Mouse (Mus musculus) lung, postnatal 0 days (tissue): ENCODE data around the gene Ndufs7. TPM values are rescaled to one million over a fixed set of nuclear protein-coding genes. Genes with fewer than 3 reads are reported as not detected.
A peak's percentile ranks its signal among the peaks of the same experiment; 100 is the strongest.

ENCODE experiments used
- ATAC-seq: fragments of 200-750 bp; cut with Nextera tagmentation; 2 replicates; pipeline ENCODE4 v1.8.0; 2017; ENCODE audit warnings: moderate library complexity
- DNase-seq: peaks from one replicate; pipeline ENCODE4 v3.0.0-alpha.2; 2016; ENCODE audit warnings: low spot score
- H3K27ac ChIP-seq: fragments of 300-500 bp; sonication (generic); 2 replicates; pipeline ENCODE4 v1.5.1; 2014; ENCODE audit warnings: antibody characterized with exemption, mild to moderate bottlenecking, low read length, mixed read lengths
- H3K27me3 ChIP-seq: fragments of 300-500 bp; sonication (generic); replicated peaks from 2 replicates; pipeline ENCODE4 v1.6.1; 2014; ENCODE audit warnings: low read length, mixed read lengths; ENCODE audit not compliant: insufficient read depth
- H3K36me3 ChIP-seq: fragments of 300-500 bp; sonication (generic); 2 replicates; pipeline ENCODE4 v1.6.1; 2014; ENCODE audit warnings: low read length, mixed read lengths; ENCODE audit not compliant: insufficient read depth
- H3K4me1 ChIP-seq: fragments of 300-500 bp; sonication (generic); 2 replicates; pipeline ENCODE4 v1.6.1; 2014; ENCODE audit warnings: antibody characterized with exemption, low read depth, low read length, mixed read lengths; ENCODE audit not compliant: insufficient read depth
- H3K4me2 ChIP-seq: fragments of 300-500 bp; sonication (generic); replicated peaks from 2 replicates; pipeline ENCODE4 v1.6.1; 2014; ENCODE audit warnings: low read depth, mild to moderate bottlenecking, low read length, moderate library complexity, mixed read lengths
- H3K4me3 ChIP-seq: fragments of 300-500 bp; sonication (generic); 2 replicates; pipeline ENCODE4 v1.5.1; 2014; ENCODE audit warnings: low read depth, low read length
- H3K9ac ChIP-seq: fragments of 300-500 bp; sonication (generic); replicated peaks from 2 replicates; pipeline ENCODE4 v1.6.1; 2014; ENCODE audit warnings: low read depth, mild to moderate bottlenecking
- H3K9me3 ChIP-seq: fragments of 300-500 bp; sonication (generic); 2 replicates; pipeline ENCODE4 v1.6.1; 2016; ENCODE audit warnings: low read length, mixed read lengths
- CTCF ChIP-seq: IDR thresholded peaks from 2 replicates; pipeline ENCODE4 v1.5.1; 2016; ENCODE audit warnings: antibody characterized with exemption, mild to moderate bottlenecking
- EP300 ChIP-seq: IDR thresholded peaks from 2 replicates; pipeline ENCODE4 v1.6.1; 2016; ENCODE audit warnings: antibody characterized with exemption, mild to moderate bottlenecking, control low read depth
- WGBS: fragments of 180-500 bp; shearing (Covaris S2); extraction: QIAGEN DNeasy Blood & Tissue Kit; methylation state at CpG from one replicate; pipeline ENCODE4 v1.1.7; 2014; 5-methylcytosine and 5-hydroxymethylcytosine counted together
- polyA plus RNA-seq: library from polyadenylated mRNA; unstranded; fragments of >200 nt; fragmentation: Nextera tagmentation; extraction: Ambion mirVana; gene quantifications from 2 replicates; pipeline ENCODE4 v1.2.1, GENCODE M21; 2015

Gene Ndufs7
- polyA plus RNA-seq, 1 experiment from 2014 or later: 327 TPM

DNA sequence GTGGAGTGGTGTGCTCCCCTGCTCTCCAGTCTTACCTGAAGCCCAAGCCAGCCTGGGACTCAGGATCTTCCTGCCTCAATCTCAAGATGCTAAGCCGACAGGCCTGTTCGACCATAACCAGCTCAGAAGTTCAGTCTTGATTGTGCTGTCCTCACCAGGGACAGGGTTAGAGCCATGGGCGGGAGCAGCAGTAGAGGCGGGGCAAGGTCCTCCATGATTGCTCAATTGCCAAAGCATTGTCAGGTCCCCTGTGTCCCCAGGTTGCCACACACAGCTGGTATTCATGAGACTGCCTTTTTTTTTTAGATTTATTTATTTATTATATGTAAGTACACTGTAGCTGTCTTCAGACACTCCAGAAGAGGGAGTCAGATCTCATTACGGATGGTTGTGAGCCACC is 27.3 kb downstream of the Ndufs7 start:
- Histone ChIP-seq H3K27ac (no peak overlapping the region), H3K4me2 (no peak overlapping the region), H3K4me1 (no peaks in the 10 kb centered on the region; the same call in 1 of the 2 replicates), H3K36me3 (peaks cover 39% of the 10 kb centered on the region), H3K27me3 (no peaks in the 10 kb centered on the region), H3K9me3 (no peaks in the 10 kb centered on the region), H3K4me3 (no peak overlapping the region), H3K9ac (no peak overlapping the region)
- DNase-seq (peak; percentile 59), ATAC-seq (peak; percentile 26; the same call in 1 of the 2 replicates)
- no peak for TF ChIP-seq EP300
- no peak for TF ChIP-seq CTCF
- 72% methylated on average over 5 of the region's 5 CpGs for WGBS

DNA sequence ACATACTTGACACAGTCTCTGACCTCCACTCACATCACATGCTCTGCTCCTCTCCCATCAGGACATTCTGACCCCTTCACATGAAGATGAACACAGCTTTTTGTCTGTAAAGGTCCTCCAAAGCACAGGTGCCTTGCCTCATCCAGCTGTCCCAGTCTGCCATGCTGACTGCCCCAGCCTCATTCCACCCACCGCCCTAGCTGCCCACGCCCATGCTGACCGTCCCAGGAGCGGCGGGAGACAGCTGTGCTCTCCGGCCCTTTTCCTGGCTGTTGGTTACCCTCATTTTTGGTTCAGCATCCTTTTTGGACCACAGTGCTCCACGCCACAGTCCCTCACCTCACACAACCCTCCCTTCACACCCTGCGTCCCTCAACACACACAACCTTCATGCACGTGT is 29.5 kb downstream of the Ndufs7 start:
- H3K27me3 ChIP-seq: no peaks in the 10 kb centered on the region
- WGBS: 88% methylated on average over 9 of the region's 9 CpGs

DNA sequence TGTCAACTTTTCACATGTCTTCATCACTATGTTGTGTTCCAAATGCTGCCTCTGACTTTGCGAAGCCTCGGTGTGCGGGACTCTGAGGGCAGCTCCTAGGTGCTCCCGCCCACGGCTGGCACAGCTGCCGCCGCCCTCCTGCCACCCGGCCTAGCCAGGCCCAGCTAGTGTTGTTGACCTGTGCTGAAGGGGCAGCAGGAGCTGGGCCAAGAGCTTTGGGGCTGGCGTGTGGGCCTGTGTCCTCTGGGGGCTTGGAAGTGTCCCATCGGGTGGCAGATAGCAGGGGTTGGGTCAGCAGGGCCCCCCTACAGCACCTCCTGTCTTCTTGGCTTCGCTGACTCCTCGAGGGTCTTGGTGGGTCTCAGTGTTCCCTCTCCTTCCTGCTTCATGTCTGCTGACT is 30.4 kb downstream of the Ndufs7 start:
- ATAC-seq: no peak

More for the DNA sequence above, 29.5 kb downstream of the Ndufs7 start:
- Histone ChIP-seq H3K9ac (no peak overlapping the region), H3K9me3 (no peaks in the 10 kb centered on the region), H3K36me3 (peaks cover 39% of the 10 kb centered on the region), H3K4me3 (no peak overlapping the region), H3K27ac (no peak overlapping the region), H3K4me1 (peaks cover 5% of the 10 kb centered on the region), H3K4me2 (no peak overlapping the region)
- TF ChIP-seq EP300 (no peak), CTCF (no peak)
- DNase-seq (no peak), ATAC-seq (no peak)

DNA sequence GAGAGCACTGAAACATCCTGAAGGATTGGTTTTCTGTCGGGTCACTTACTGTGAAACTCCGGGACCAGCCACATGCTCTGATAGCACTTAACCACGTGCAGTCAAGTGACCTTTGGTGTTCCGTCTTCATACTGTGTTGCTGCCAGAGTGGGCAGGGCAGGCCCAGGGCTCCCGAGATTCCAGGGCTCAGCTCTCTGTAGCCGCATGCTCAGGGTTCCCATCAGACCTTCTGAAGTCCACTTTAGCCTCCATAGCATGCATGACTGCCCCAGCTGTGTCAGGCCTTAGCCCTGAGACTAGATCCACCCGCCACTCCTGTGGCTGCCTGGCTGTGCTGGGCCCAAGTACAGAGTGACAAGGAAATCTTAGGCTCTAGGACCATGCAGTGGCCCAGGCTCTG is 32.4 kb downstream of the Ndufs7 start:
- DNase-seq (peak; percentile 72), ATAC-seq (peak; percentile 15)
- Histone ChIP-seq H3K9me3 (no peaks in the 10 kb centered on the region), H3K4me3 (no peak overlapping the region), H3K27ac (peak overlapping the region; percentile 95), H3K4me2 (no peak overlapping the region), H3K36me3 (peaks cover 39% of the 10 kb centered on the region), H3K9ac (no peak overlapping the region), H3K4me1 (peaks cover 13% of the 10 kb centered on the region), H3K27me3 (no peaks in the 10 kb centered on the region)
- WGBS: 41% methylated on average over 7 of the region's 7 CpGs
- TF ChIP-seq CTCF (no peak), EP300 (0 out of 2 replicates have a peak, but pooled peaks have one; percentile 32)

More for the DNA sequence above, 30.4 kb downstream of the Ndufs7 start:
- H3K9me3 ChIP-seq: no peaks in the 10 kb centered on the region
- no peak overlapping the region for H3K4me3 ChIP-seq
- TF ChIP-seq CTCF (no peak), EP300 (no peak)
- H3K36me3 ChIP-seq: peaks cover 39% of the 10 kb centered on the region
- whole genome bisulfite sequencing: 80% methylated on average over 12 of the region's 12 CpGs
- DNase-seq: no peak
- no peak overlapping the region for H3K4me2 ChIP-seq
- no peak overlapping the region for H3K9ac ChIP-seq
- peaks cover 10% of the 10 kb centered on the region for H3K4me1 ChIP-seq
- no peaks in the 10 kb centered on the region for H3K27me3 ChIP-seq
- 0 out of 2 replicates have a peak overlapping the region, but pooled peaks have one; percentile 14 for H3K27ac ChIP-seq

DNA sequence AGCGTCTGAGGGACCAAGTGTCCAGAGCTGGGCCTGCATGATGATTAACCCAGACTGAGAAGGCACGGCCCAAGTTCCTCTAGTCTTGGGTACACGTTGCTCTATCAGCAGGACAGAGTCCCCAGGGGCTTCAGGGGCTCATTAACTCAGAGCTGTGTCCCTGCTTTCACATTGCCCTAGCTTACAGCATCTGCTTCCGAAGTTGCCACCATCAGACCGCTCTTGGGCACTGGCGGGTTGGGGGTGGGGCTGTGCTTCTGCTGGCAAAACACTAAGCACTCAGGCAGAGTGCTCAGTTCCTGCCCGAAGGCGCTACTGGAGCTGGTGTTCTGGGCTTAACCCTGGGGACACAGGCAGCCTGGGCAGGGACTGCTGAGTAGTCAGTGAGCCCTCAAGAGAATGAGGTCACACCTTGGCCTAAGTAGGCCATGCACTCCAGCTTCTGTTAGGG is 33.0 kb downstream of the Ndufs7 start:
- WGBS: 52% methylated on average over 8 of the region's 8 CpGs
- TF ChIP-seq CTCF (no peak), EP300 (no peak; the same call in 1 of the 2 replicates)
- Histone ChIP-seq H3K36me3 (peaks cover 37% of the 10 kb centered on the region), H3K27ac (peak overlapping the region; percentile 95), H3K4me1 (peaks cover 13% of the 10 kb centered on the region), H3K9ac (no peak overlapping the region), H3K4me3 (no peak overlapping the region), H3K4me2 (no peak overlapping the region), H3K27me3 (no peaks in the 10 kb centered on the region), H3K9me3 (no peaks in the 10 kb centered on the region)
- ATAC-seq: peak; percentile 82
- peak; percentile 91 for DNase-seq

DNA sequence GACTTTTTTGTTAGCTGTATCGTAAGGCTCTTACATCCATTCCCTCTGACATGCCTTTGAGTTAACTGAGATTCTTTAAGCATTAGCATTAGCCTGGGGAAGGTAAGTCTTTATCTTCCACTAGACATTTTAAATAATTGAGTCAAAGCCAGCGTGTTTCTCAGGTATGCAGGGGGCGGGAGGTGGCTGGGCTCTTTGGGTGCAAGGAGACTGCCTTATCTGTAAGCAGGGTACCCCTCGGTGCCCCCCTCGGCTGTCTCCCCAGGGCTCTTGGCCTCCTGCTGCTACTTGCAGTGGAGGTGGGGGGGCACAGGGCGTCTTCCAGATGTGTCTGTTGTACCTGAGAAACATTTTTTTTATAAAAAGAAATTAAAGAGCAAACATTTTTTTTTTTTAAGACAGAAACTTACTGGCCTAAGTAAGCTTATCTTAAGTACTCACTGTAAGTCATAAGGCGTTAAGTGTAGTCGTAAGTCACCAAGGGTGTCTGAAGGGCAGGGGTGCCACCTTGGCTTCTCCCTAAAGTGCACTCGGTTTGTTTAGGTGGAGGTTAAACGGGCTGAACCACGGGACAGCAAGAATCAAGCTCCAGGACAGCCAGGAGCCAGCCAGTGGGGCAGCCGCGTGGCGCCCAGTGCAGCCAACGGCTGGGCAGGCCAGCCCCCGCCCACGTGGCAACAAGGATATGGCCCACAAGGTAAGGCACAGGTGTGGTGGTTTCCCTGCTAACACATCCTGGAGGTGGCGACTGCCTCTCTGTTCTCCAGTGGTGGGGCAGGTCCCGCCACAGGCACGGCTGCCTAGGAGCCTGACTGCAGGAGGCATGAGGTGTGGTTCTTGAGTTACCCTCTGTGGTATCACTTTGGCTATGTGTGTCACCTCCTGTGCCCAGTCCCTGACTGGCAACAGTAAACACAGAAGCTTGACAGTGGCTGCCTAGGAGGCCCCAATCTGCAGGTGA is 33.8 kb downstream of the Ndufs7 start:
- TF ChIP-seq EP300 (peak; percentile 74), CTCF (no peak)
- H3K4me1 ChIP-seq: peaks cover 13% of the 10 kb centered on the region
- H3K4me2 ChIP-seq: 0 out of 2 replicates have a peak overlapping the region, but pooled peaks have one; percentile 17
- peaks cover 29% of the 10 kb centered on the region for H3K36me3 ChIP-seq
- H3K27ac ChIP-seq: peak overlapping the region; percentile 95
- no peak overlapping the region for H3K4me3 ChIP-seq
- no peak overlapping the region for H3K9ac ChIP-seq
- 64% methylated on average over 20 of the region's 20 CpGs for WGBS
- peak; percentile 79 for ATAC-seq
- no peaks in the 10 kb centered on the region for H3K27me3 ChIP-seq
- peak; percentile 85 for DNase-seq
- no peaks in the 10 kb centered on the region for H3K9me3 ChIP-seq
